Mouse (Mus musculus): ENCODE data around the gene Vmn1r4.

The Vmn1r4 gene

GRCm38 (mm10) chr6:56923726-56924707 lies at the start of gene Vmn1r4, which contains the start of gene Nt5c3:
Gene Vmn1r4, plus strand, starts transcription at chr6:56924015.
Gene Nt5c3, minus strand, starts transcription at chr6:56923932.
- in situ Hi-C loops (cut with MboI, MseI), result loop anchor here (5.0 to 10.0 kb wide), 2 partner anchors 212 to 611 kb away; partner anchors contain the start of genes Avl9 and Ppm1k

GRCm38 (mm10) chr6:56876870-56877269 lies 46.9 kb upstream of the Vmn1r4 start:
- in situ Hi-C loops (cut with MboI, MseI), result no loop called here

- in situ Hi-C loops (cut with MboI, MseI), result no loop called here
Observed at GRCm38 (mm10) chr6:56877985-56878384, 45.8 kb upstream of the Vmn1r4 start.

GRCm38 (mm10) chr6:56879352-56879955 lies 44.4 kb upstream of the Vmn1r4 start:
- in situ Hi-C loops (cut with MboI, MseI), result no loop called here

- in situ Hi-C loops (cut with MboI, MseI), result no loop called here
Observed at GRCm38 (mm10) chr6:56888561-56888960, 35.3 kb upstream of the Vmn1r4 start.

DNA sequence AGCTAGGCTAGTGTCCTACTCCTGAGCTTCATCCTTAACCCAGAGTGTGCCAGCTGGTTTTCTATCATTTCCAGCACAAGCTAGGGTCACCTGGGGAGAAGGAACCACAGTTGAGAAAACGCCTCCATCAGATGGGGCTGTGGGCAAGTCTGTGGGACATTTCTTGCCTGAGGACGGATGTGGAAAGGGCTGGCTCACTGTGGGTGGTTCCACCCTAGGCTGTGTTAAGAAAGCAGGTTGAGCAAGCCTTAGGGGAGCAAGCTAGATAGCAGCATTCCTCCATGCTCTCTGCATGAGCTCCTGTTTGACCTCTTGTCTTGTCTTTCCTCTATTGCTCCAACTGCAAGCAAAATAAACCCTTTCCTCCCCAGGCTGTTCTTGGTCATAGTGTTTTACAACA lies 33.1 kb upstream of the Vmn1r4 start:
- in situ Hi-C loops (cut with MboI, MseI), result no loop called here

GRCm38 (mm10) chr6:56899601-56900000 lies 24.2 kb upstream of the Vmn1r4 start:
- in situ Hi-C loops (cut with MboI, MseI), result no loop called here

DNA sequence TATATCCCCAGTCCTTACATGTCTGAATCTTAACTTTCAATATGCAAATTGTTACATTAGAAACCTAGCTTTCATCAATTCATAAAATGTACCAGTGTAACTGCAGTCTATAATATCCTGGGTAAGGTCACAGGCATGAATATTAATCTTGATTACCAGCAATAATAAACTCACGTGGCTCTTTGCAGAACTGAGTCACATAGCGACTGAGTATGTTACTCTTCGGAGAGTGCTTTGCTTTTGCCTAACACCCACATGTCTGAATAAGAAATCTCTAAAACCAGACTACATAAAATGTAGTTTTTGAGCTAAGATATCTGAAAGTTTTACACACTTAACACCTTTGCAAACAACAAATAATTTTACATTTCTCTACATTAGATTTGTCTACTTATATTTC lies 22.5 kb upstream of the Vmn1r4 start:
- in situ Hi-C loops (cut with MboI, MseI), result no loop called here

DNA sequence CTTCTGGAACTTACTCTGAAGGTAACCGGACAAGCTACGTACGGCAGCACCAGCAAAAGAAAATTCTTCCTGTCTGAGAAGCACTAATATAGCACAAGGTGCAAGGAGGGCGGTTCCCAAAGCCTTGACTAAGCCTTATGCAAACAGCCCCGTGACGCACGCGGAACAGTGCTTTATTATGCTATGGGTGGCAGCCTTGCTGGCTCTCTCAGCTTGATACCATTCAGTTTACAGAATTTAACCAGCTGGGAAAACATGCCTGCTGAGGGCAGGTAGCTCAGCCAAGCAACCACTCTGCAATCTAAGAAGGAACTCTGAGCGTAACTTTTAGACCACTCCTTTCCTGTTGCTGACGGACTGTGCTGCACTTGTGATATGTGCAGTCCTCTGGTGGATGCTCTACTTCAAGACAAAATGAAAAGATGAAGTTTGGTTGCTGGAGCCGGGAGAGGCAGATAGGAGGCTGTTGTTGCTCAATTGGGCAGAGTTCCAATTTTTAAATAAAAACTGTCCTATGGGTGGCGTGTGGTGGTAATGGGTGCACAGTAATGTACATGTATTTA lies 21.9 kb upstream of the Vmn1r4 start:
- in situ Hi-C loops (cut with MboI, MseI), result no loop called here

DNA sequence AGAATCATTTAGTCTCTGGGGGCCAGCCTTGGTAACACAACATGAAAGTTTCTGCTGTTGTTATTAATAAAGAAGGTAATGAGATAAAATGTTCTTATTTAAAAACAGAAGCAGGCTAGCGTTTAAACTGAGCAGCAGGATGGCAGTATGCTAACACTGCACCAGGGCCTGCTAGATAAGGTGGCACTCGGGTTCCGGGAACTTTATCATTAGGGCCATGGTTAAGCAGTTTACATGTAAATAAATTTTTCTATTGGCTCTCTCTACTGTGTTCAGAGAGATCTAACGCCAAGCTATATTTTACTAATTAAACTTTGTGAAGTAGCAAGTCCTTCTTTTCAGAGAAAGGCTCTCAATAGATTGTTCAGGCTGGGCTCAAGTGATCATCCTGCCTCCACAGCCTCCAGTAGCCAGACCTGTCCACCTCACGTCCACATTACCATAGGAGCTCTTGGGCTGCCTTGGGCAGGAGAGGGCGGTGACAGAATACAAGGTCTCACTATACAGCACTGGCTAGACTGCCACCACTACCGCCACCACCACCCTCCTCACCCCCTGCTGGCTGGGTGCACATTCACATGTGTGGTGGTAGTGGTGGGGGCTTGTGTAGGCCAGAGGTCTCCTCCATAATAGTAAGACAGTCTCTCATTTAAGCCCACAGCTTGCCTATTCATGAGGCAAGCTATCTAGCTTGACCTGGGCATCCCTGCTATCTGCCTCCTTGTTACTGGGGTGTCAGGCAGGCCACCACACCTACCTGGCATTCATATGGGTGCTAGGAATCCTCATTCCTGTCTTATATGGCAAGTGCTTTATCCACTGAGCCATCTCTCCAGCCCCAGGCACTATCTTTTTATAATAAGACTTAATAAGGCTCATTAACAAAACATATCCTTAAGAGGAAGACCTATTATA lies 21.0 kb upstream of the Vmn1r4 start:
- in situ Hi-C loops (cut with MboI, MseI), result no loop called here

DNA sequence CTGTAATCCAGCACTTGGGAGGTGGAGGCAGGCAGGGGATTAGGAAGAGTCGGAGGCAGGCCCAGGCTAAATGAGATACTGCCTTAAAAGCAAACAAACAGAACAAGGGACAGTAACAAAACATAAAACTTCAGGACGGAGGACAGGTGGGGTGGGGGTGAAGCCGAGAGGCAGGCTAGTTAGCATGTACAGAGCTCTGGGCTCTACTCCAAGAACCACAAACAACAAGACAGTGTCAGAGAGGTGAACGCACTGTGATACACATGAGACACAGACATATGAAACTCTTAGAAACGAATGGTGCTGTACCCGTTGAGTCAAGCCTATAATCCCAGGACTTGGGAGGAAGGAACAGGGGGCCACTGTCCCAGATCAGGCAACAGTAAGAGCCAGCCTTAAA lies 20.0 kb upstream of the Vmn1r4 start:
- in situ Hi-C loops (cut with MboI, MseI), result no loop called here

DNA sequence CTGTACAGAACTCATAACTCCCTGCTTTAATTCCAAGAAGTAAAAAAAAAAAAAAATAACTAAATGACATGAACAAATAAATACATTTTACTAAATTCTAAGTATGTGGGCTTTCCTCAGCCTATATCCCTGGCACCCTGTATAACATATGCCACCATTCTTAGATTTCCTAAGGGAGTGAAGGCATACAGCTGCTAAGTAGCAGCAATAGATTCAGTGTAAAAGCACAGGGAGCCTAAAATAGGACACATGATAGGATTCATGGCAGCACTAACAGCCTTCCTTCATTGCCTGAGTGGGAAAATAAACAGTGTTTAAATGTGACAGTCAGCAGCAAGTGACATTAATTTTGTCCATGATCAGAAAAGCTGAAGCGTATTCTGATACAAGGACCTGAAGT lies 19.5 kb upstream of the Vmn1r4 start:
- in situ Hi-C loops (cut with MboI, MseI), result no loop called here

DNA sequence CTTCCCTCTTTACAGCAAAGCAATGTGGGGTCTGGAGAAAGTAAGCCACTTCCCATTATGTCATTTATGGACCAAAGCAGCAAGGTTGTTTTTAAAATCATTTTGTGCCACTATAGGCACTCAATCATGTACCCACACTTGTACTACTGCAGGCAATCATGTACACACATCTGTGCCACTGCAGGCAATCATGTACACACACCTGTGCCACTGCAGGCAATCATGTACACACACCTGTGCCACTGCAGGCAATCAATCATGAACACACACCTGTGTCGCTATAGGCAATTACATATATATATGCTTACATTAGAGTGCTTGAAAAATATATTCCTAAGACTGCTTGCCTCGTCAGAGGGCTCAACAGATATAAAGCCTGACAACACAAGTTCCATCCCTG lies 18.8 kb upstream of the Vmn1r4 start:
- in situ Hi-C loops (cut with MboI, MseI), result no loop called here

- in situ Hi-C loops (cut with MboI, MseI), result no loop called here
Observed at GRCm38 (mm10) chr6:56905486-56905885, 18.3 kb upstream of the Vmn1r4 start.

DNA sequence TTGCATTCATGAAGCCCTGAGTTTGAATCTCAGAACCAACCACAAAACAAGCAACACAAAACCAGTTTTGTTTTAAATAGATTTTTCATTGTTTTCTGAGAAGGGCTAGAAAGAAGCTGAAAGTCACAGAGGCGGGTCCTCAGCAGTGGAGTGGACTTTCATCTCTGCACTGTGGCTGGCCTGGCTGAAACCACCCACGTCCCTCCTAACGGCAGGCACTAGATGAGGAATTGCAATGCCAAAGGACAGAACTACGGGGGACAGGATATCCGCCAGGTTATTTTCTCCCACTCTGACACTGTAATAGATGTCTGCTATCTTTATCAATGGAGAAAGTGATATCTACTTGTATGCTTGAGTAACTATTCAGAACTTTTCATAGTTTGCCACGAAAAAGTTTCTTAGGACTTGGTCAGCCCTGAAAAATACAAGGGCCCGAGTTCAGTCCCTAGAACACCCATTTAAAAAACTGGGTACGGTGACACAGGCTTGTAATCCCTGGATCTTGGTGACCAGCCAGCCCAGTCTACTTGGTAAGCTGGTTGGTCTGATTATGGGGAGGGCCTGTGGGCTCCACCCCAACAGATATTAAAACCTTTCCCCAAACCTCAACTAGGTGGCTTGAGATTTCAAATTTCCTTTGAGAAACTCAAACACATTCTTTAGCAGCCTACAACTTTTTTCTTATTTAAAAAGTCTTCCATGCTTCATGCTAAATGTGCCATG lies 17.5 kb upstream of the Vmn1r4 start:
- in situ Hi-C loops (cut with MboI, MseI), result no loop called here

GRCm38 (mm10) chr6:56907973-56908372 lies 15.8 kb upstream of the Vmn1r4 start:
- in situ Hi-C loops (cut with MboI, MseI), result no loop called here

- in situ Hi-C loops (cut with MboI, MseI), result no loop called here
Observed at GRCm38 (mm10) chr6:56908397-56908796, 15.4 kb upstream of the Vmn1r4 start.

GRCm38 (mm10) chr6:56908912-56909311 lies 14.9 kb upstream of the Vmn1r4 start:
- in situ Hi-C loops (cut with MboI, MseI), result no loop called here

GRCm38 (mm10) chr6:56910910-56911309 lies 12.9 kb upstream of the Vmn1r4 start:
- in situ Hi-C loops (cut with MboI, MseI), result no loop called here

- in situ Hi-C loops (cut with MboI, MseI), result no loop called here
Observed at GRCm38 (mm10) chr6:56913092-56913858, 10.5 kb upstream of the Vmn1r4 start.

All from T-helper 2 cell (primary cell).